Mouse (Mus musculus): ENCODE measurements around the gene Slc2a5. TPM values are rescaled to one million over a fixed set of nuclear protein-coding genes. Genes with fewer than 3 reads are reported as not detected.

Gene Slc2a5
- 20.2 and 76.2 TPM in 2 replicates for polyA plus RNA-seq (2012; rRNA removed)

- WGBS: 56% methylated on average over 12 of the region's 15 CpGs
- no peak for DNase-seq (ENCODE audit: low read depth, low spot score)
Observed at GRCm38 (mm10) chr4:150119055-150119454, at the start of gene Slc2a5. Gene Slc2a5 (plus strand): TSS chr4:150119283.

- 79% methylated on average over 8 of the region's 8 CpGs for WGBS
- no peak for DNase-seq (ENCODE audit: low read depth, low spot score)
Observed at GRCm38 (mm10) chr4:150070136-150070535, 48.9 kb upstream of the Slc2a5 start.

- no peak for DNase-seq (ENCODE audit: low read depth, low spot score)
- 73% methylated on average over 15 of the region's 15 CpGs for WGBS
Observed at GRCm38 (mm10) chr4:150072416-150073101, 46.5 kb upstream of the Slc2a5 start.

GRCm38 (mm10) chr4:150073102-150073473 lies 46.0 kb upstream of the Slc2a5 start:
- no peak for DNase-seq (ENCODE audit: low read depth, low spot score)
- 12% methylated on average over 8 of the region's 8 CpGs for WGBS

- DNase-seq (ENCODE audit: low read depth, low spot score): no peak
- 53% methylated on average over 7 of the region's 7 CpGs for WGBS
Observed at GRCm38 (mm10) chr4:150075350-150075749, 43.7 kb upstream of the Slc2a5 start.

- WGBS: 45% methylated on average over 18 of the region's 18 CpGs
- no peak for DNase-seq (ENCODE audit: low read depth, low spot score)
Observed at GRCm38 (mm10) chr4:150076147-150076546, 42.9 kb upstream of the Slc2a5 start.

- DNase-seq (ENCODE audit: low read depth, low spot score): no peak
- 66% methylated on average over 2 of the region's 2 CpGs for WGBS
Observed at GRCm38 (mm10) chr4:150078646-150079045, 40.4 kb upstream of the Slc2a5 start.

GRCm38 (mm10) chr4:150079244-150079643 lies 39.8 kb upstream of the Slc2a5 start:
- DNase-seq (ENCODE audit: low read depth, low spot score): no peak
- WGBS: 82% methylated on average over 7 of the region's 7 CpGs

GRCm38 (mm10) chr4:150080330-150080967 lies 38.6 kb upstream of the Slc2a5 start:
- DNase-seq (ENCODE audit: low read depth, low spot score): no peak
- 57% methylated on average over 11 of the region's 11 CpGs for WGBS

GRCm38 (mm10) chr4:150085366-150085765 lies 33.7 kb upstream of the Slc2a5 start:
- DNase-seq (ENCODE audit: low read depth, low spot score): no peak
- 79% methylated on average over 4 of the region's 4 CpGs for WGBS

GRCm38 (mm10) chr4:150086841-150087160 lies 32.3 kb upstream of the Slc2a5 start:
- no peak for DNase-seq (ENCODE audit: low read depth, low spot score)
- 9% methylated on average over 7 of the region's 7 CpGs for WGBS

- under 1% methylated on average over 55 of the region's 56 CpGs for WGBS
- DNase-seq (ENCODE audit: low read depth, low spot score): peak; percentile 65
Observed at GRCm38 (mm10) chr4:150087161-150087889, 31.8 kb upstream of the Slc2a5 start, which contains the start of gene Gpr157. Gene Gpr157 (plus strand): TSS chr4:150087365.

GRCm38 (mm10) chr4:150087890-150088530 lies 31.1 kb upstream of the Slc2a5 start:
- no peak for DNase-seq (ENCODE audit: low read depth, low spot score)
- WGBS: 23% methylated on average over 29 of the region's 29 CpGs

GRCm38 (mm10) chr4:150089121-150089520 lies 30.0 kb upstream of the Slc2a5 start:
- DNase-seq (ENCODE audit: low read depth, low spot score): no peak
- WGBS: 82% methylated on average over 10 of the region's 10 CpGs

- WGBS: 84% methylated on average over 18 of the region's 18 CpGs
- DNase-seq (ENCODE audit: low read depth, low spot score): no peak
Observed at GRCm38 (mm10) chr4:150091887-150092582, 27.0 kb upstream of the Slc2a5 start.

GRCm38 (mm10) chr4:150092583-150092902 lies 26.5 kb upstream of the Slc2a5 start:
- 66% methylated on average over 3 of the region's 3 CpGs for WGBS
- DNase-seq (ENCODE audit: low read depth, low spot score): no peak

GRCm38 (mm10) chr4:150093560-150094462 lies 25.3 kb upstream of the Slc2a5 start:
- no peak for DNase-seq (ENCODE audit: low read depth, low spot score)
- WGBS: 43% methylated on average over 12 of the region's 12 CpGs

GRCm38 (mm10) chr4:150094463-150094789 lies 24.7 kb upstream of the Slc2a5 start:
- no peak for DNase-seq (ENCODE audit: low read depth, low spot score)
- WGBS: 86% methylated on average over 5 of the region's 5 CpGs

GRCm38 (mm10) chr4:150096309-150096708 lies 22.8 kb upstream of the Slc2a5 start:
- WGBS: 78% methylated on average over 7 of the region's 7 CpGs
- DNase-seq (ENCODE audit: low read depth, low spot score): no peak

Data from large intestine, adult 2 months (tissue).